Mouse (Mus musculus) stomach, embryonic 16.5 days (tissue): ENCODE data around the gene Aatk. TPM values are rescaled to one million over a fixed set of nuclear protein-coding genes. Genes with fewer than 3 reads are reported as not detected.
A peak's percentile ranks its signal among the peaks of the same experiment; 100 is the strongest.

Source experiments
- ATAC-seq: fragments of 200-750 bp; cut with Nextera tagmentation; 2 replicates; pipeline ENCODE4 v1.8.0; 2017; ENCODE audit warnings: moderate number of reproducible peaks, moderate TSS enrichment; ENCODE audit not compliant: insufficient read depth, low FRiP score
- H3K27ac ChIP-seq: fragments of 300-500 bp; sonication (generic); 2 replicates; pipeline ENCODE4 v1.5.1; 2014; ENCODE audit warnings: low read length
- H3K27me3 ChIP-seq: fragments of 300-500 bp; sonication (generic); 2 replicates; pipeline ENCODE4 v1.6.1; 2014; ENCODE audit warnings: low read length, control low read depth, mixed read lengths; ENCODE audit not compliant: control insufficient read depth, insufficient read depth
- H3K36me3 ChIP-seq: fragments of 300-500 bp; sonication (generic); 2 replicates; pipeline ENCODE4 v1.6.1; 2014; ENCODE audit warnings: low read length; ENCODE audit not compliant: control insufficient read depth, insufficient read depth
- H3K4me1 ChIP-seq: fragments of 300-500 bp; sonication (generic); 2 replicates; pipeline ENCODE4 v1.6.1; 2014; ENCODE audit warnings: low read length, control low read depth, mixed read lengths; ENCODE audit not compliant: control insufficient read depth, insufficient read depth
- H3K4me2 ChIP-seq: fragments of 300-500 bp; sonication (generic); 2 replicates; pipeline ENCODE4 v1.6.1; 2014; ENCODE audit warnings: low read depth, low read length, mixed read lengths
- H3K4me3 ChIP-seq: fragments of 300-500 bp; sonication (generic); replicated peaks from 2 replicates; pipeline ENCODE4 v1.5.1; 2014; ENCODE audit warnings: mild to moderate bottlenecking, low read length
- H3K9ac ChIP-seq: fragments of 300-500 bp; sonication (generic); 2 replicates; pipeline ENCODE4 v1.6.1; 2014; ENCODE audit warnings: low read length
- H3K9me3 ChIP-seq: fragments of 300-500 bp; sonication (generic); replicated peaks from 2 replicates; pipeline ENCODE4 v1.6.1; 2016; ENCODE audit warnings: low read length, control low read depth; ENCODE audit not compliant: control insufficient read depth
- WGBS: fragments of 180-500 bp; shearing (Covaris S2); extraction: QIAGEN DNeasy Blood & Tissue Kit; methylation state at CpG from one replicate; pipeline ENCODE4 v1.1.7; 2014; 5-methylcytosine and 5-hydroxymethylcytosine counted together
- polyA plus RNA-seq: library from polyadenylated mRNA; unstranded; fragments of >200 nt; fragmentation: Nextera tagmentation; extraction: Ambion mirVana; gene quantifications from 2 replicates; pipeline ENCODE4 v1.2.1, GENCODE M21; 2015

Aatk gene
- polyA plus RNA-seq, 1 experiment from 2014 or later = 3.3 TPM

DNA sequence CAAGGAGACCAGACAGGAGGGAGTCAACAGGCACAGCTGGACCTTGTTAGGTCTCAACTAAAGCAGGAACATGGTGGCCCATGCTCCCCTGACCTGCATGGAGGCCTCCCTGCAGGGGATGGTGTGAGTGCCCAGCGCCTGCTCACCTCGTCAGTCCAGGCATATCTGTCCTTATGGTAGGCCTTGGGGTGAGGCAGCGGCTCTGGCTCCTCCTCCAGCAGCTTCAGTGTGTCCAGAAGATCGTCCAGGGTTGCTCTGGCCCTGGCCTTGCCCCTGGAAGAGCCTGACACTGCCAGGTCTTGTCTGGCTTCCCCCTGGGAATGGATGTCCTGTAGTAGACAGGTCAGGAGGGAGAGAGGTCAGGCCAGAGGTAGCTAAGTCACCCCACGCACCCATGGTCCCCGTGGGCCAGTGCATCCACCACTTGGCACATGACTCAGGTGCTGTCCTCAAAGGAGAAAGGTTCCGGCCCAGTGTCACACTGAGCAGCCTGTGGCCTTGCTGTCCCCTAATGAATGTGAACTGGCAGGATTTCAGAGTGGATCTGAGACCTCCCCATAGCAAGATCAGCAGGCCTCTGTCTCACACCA is 24.9 kb upstream of the Aatk start:
- Histone ChIP-seq H3K27ac (no peak overlapping the region), H3K27me3 (no peaks in the 10 kb centered on the region), H3K9ac (no peak overlapping the region), H3K9me3 (no peaks in the 10 kb centered on the region), H3K4me1 (0 out of 2 replicates have a peak, but pooled peaks cover 6% of the 10 kb centered on the region), H3K36me3 (0 out of 2 replicates have a peak, but pooled peaks cover 8% of the 10 kb centered on the region), H3K4me3 (no peak overlapping the region), H3K4me2 (no peak overlapping the region)
- WGBS = 81% methylated on average over 7 of the region's 7 CpGs
- no peak for ATAC-seq

DNA sequence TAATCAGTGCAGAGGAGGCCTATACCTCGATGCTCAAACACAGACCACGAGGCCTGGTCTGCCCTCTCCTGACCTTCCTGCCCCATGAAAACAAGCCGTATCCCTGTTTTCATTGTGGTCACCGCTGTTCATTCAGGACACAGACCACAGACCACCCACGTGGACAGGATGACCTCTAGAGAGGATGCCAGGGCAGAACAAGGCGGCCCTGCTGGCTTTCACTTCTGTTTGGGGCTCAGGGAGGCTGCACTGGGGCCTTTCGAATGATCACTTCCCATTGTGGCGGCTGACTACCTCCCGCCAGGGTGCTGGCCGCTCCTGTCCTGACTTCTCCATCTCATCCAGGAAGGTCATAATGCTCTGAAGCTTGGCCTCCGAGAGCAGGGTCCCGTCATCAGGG is 24.1 kb upstream of the Aatk start:
- 0 out of 2 replicates have a peak, but pooled peaks cover 6% of the 10 kb centered on the region for H3K4me1 ChIP-seq
- no peak overlapping the region for H3K27ac ChIP-seq
- H3K4me2 ChIP-seq = no peak overlapping the region
- ATAC-seq = no peak
- no peak overlapping the region for H3K9ac ChIP-seq
- no peaks in the 10 kb centered on the region for H3K27me3 ChIP-seq
- no peaks in the 10 kb centered on the region for H3K9me3 ChIP-seq
- WGBS = 59% methylated on average over 12 of the region's 12 CpGs
- no peak overlapping the region for H3K4me3 ChIP-seq
- 0 out of 2 replicates have a peak, but pooled peaks cover 8% of the 10 kb centered on the region for H3K36me3 ChIP-seq

DNA sequence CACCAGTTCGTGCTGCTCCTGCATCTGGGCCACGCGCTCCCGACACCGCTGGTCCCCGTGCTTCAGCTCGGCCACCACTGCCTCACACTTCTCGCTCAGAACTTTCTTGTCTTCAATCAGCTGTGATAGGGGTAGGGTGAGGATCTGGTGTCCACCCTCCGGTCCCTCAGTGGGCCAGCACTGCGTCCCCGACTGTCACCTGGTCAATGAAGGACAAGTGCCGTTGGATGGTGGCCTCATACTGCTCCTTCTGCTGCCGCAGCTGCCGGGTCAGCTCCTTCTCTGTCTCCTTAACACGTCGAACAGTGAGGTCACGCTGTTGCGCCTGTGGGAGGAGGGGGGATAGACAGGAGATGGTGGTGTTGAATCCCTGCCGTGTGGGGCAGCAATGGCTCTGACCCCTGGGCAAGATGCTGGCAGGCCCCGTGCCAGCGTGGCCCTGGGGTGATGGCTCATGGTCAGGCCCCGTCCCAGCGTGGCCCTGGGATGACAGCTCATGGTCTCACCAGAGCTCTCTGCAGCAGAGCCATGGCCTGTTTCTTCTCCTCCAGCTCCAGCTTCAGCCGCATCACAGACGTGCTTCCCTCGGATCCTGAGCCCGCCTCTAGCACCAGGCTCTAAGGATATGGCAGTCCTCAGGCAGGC is 23.4 kb upstream of the Aatk start:
- Histone ChIP-seq H3K4me1 (0 out of 2 replicates have a peak, but pooled peaks cover 6% of the 10 kb centered on the region), H3K9me3 (no peaks in the 10 kb centered on the region), H3K9ac (no peak overlapping the region), H3K27ac (no peak overlapping the region), H3K4me2 (no peak overlapping the region), H3K27me3 (no peaks in the 10 kb centered on the region), H3K36me3 (0 out of 2 replicates have a peak, but pooled peaks cover 8% of the 10 kb centered on the region), H3K4me3 (no peak overlapping the region)
- no peak for ATAC-seq
- 91% methylated on average over 27 of the region's 27 CpGs for WGBS

DNA sequence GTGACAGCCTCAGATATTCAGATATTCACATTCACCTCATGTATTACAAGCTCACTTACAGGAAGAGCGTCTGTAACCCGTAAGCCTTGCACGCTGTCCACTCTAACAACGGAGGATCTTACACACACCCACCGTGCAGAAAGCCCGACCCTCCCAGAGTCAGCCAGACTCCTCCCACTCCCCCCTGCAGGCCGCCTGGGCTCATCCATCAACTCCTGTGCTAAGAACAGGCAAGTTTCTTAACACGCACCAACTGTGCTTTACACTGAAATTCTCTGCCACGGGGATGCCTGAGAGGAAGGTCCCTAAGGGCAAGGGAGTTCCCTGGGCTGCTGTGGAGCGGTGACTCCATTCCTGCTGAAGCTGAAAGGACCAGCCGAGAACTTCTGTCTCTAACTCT is 22.3 kb upstream of the Aatk start:
- no peak for ATAC-seq
- no peaks in the 10 kb centered on the region for H3K27me3 ChIP-seq
- WGBS = 33% methylated on average over 11 of the region's 11 CpGs
- no peak overlapping the region for H3K9ac ChIP-seq
- H3K9me3 ChIP-seq = no peaks in the 10 kb centered on the region
- H3K36me3 ChIP-seq = peaks cover 10% of the 10 kb centered on the region; the same call in 1 of the 2 replicates
- no peak overlapping the region for H3K4me2 ChIP-seq
- no peak overlapping the region for H3K27ac ChIP-seq
- no peak overlapping the region for H3K4me3 ChIP-seq
- H3K4me1 ChIP-seq = 0 out of 2 replicates have a peak, but pooled peaks cover 6% of the 10 kb centered on the region

DNA sequence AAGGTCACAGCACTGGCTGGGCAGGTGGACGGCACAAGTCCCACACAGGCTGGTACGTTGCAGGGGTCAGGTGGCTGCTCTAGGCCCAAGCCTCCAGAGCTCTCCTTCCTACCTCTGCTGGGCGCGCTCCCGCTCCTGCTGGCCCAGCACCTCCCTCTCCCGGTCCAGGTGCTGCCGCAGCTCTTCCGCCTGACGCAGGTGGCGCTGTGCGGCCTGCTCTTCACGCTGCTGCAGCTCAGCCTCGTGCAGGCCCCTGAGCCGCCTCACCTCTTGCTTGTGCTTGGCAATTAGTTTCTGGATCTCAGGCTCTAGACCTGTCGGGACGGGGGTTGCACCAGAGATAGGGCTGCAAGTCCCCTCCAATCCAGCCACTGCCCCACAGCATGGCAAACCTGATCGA is 20.9 kb upstream of the Aatk start:
- H3K27ac ChIP-seq = no peak overlapping the region
- H3K9me3 ChIP-seq = no peaks in the 10 kb centered on the region
- no peak for ATAC-seq
- WGBS = 65% methylated on average over 17 of the region's 17 CpGs
- H3K27me3 ChIP-seq = no peaks in the 10 kb centered on the region
- no peak overlapping the region for H3K9ac ChIP-seq
- no peak overlapping the region for H3K4me2 ChIP-seq
- H3K4me1 ChIP-seq = 0 out of 2 replicates have a peak, but pooled peaks cover 6% of the 10 kb centered on the region
- H3K4me3 ChIP-seq = no peak overlapping the region
- peaks cover 11% of the 10 kb centered on the region; the same call in 1 of the 2 replicates for H3K36me3 ChIP-seq

DNA sequence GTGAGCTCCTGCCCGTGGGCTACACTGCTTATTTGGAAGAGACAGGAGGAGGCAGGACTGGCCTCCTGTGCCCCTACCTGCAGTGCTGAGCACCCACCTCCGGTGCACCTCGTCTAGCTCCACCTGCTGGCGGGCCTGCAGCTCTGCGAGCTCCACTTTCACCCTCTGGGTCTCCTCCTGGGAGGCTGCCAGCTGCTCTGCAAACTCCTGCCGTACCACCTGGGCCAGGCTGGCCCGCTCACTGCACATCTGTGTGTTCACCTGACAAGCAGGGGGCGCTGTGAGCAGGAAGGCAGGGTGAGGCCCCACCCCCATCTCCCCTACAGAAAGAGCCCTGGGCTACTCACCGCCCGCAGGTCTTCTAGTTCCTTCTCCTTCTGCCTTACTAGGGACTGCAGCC is 18.3 kb upstream of the Aatk start:
- Histone ChIP-seq H3K4me1 (peaks cover 10% of the 10 kb centered on the region), H3K9me3 (no peaks in the 10 kb centered on the region), H3K36me3 (peaks cover 8% of the 10 kb centered on the region; the same call in 1 of the 2 replicates), H3K4me2 (no peak overlapping the region), H3K4me3 (no peak overlapping the region), H3K9ac (no peak overlapping the region), H3K27ac (no peak overlapping the region), H3K27me3 (no peaks in the 10 kb centered on the region)
- 34% methylated on average over 10 of the region's 10 CpGs for WGBS
- peak; percentile 32; the same call in 1 of the 2 replicates for ATAC-seq

DNA sequence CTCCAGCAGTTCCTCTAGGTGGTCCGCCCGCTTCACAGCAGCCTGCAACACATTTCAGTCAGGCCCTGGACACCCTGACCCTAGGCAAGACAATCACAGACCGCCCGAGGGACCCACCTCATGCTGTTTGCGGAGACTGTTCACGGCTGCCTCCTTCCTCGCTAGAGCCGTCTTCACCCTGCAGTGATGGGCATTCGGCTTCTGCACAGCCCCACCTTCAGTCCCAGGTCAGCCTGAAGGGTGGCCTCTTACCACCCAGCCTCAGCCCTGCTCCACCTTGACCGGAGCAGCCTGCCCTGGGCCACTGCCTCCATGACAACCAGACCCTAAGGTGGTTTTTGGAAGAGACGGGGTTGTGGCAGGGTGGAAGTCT is 17.7 kb upstream of the Aatk start:
- Histone ChIP-seq H3K9me3 (no peaks in the 10 kb centered on the region), H3K4me3 (no peak overlapping the region), H3K4me1 (peaks cover 9% of the 10 kb centered on the region), H3K27ac (no peak overlapping the region), H3K4me2 (no peak overlapping the region), H3K27me3 (no peaks in the 10 kb centered on the region), H3K9ac (no peak overlapping the region), H3K36me3 (peaks cover 4% of the 10 kb centered on the region; the same call in 1 of the 2 replicates)
- ATAC-seq = no peak
- 94% methylated on average over 11 of the region's 11 CpGs for WGBS

DNA sequence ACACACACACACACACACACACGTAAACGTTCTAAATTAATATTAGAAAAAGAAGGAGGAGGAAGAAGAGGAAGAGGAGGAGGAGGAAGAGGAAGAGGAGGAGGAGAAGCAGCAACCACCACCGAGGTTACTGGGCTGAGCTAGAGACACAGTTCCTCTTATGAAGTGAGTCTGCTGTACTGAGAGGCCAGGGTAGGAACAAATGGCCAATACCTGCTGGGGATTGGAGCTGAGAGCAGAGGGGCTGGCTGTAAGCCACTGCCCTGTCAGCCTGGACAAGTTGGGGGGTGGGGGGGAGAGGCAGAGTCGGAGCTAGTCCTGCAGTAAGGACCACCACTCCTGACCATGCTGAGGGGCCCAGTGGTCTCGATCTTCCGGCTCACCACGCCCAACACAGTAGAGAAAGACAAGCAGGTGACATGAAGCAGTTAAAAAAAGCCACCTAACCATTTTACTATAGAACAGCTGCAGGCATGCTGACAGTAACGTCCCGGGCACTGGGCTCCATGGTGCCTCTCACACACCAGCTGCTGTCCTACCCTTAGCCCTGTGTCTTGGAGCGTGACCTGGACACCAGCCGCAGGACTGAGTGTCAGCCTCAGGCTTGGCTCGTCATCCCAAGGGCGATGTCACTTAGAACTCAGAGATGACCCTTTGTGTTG is 17.2 kb upstream of the Aatk start:
- Histone ChIP-seq H3K36me3 (peaks cover 4% of the 10 kb centered on the region; the same call in 1 of the 2 replicates), H3K9ac (no peak overlapping the region), H3K4me1 (peaks cover 5% of the 10 kb centered on the region), H3K4me2 (no peak overlapping the region), H3K4me3 (no peak overlapping the region), H3K27ac (no peak overlapping the region), H3K27me3 (no peaks in the 10 kb centered on the region), H3K9me3 (no peaks in the 10 kb centered on the region)
- WGBS = 83% methylated on average over 13 of the region's 13 CpGs
- no peak for ATAC-seq

DNA sequence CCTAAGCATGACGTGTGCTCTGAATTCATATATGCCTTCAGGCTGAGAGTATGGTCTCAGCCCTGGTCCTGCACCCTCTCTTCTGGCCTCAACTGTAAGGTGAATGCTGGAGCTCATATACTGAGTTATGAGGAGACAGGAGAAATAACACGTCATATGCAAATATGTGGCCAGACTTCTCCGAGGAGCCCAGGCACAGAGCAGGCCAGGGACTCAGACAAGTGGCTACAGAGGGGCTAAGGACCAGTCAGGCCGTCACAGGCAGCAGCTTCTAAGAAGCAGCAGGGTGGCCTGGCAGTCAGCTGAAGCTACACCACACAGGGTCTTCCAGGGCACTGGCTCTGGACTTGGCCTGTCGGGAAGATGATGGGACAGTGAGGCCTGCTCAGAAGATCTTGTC is 16.4 kb upstream of the Aatk start:
- ATAC-seq = no peak
- Histone ChIP-seq H3K9ac (no peak overlapping the region), H3K4me2 (no peak overlapping the region), H3K27ac (no peak overlapping the region), H3K9me3 (no peaks in the 10 kb centered on the region), H3K27me3 (no peaks in the 10 kb centered on the region), H3K4me3 (no peak overlapping the region), H3K36me3 (peaks cover 4% of the 10 kb centered on the region; the same call in 1 of the 2 replicates), H3K4me1 (peaks cover 5% of the 10 kb centered on the region)
- 78% methylated on average over 5 of the region's 5 CpGs for WGBS
